Mouse (Mus musculus) stomach, embryonic 16.5 days (tissue): ENCODE results near the gene Ssbp4. TPM values are rescaled to one million over a fixed set of nuclear protein-coding genes. Genes with fewer than 3 reads are reported as not detected.

Source experiments
- ATAC-seq: fragments of 200-750 bp; cut with Nextera tagmentation; 2 replicates; pipeline ENCODE4 v1.8.0; 2017; ENCODE audit warnings: moderate number of reproducible peaks, moderate TSS enrichment; ENCODE audit not compliant: insufficient read depth, low FRiP score
- H3K27ac ChIP-seq: fragments of 300-500 bp; sonication (generic); 2 replicates; pipeline ENCODE4 v1.5.1; 2014; ENCODE audit warnings: low read length
- H3K27me3 ChIP-seq: fragments of 300-500 bp; sonication (generic); 2 replicates; pipeline ENCODE4 v1.6.1; 2014; ENCODE audit warnings: low read length, control low read depth, mixed read lengths; ENCODE audit not compliant: control insufficient read depth, insufficient read depth
- H3K36me3 ChIP-seq: fragments of 300-500 bp; sonication (generic); 2 replicates; pipeline ENCODE4 v1.6.1; 2014; ENCODE audit warnings: low read length; ENCODE audit not compliant: control insufficient read depth, insufficient read depth
- H3K4me1 ChIP-seq: fragments of 300-500 bp; sonication (generic); 2 replicates; pipeline ENCODE4 v1.6.1; 2014; ENCODE audit warnings: low read length, control low read depth, mixed read lengths; ENCODE audit not compliant: control insufficient read depth, insufficient read depth
- H3K4me2 ChIP-seq: fragments of 300-500 bp; sonication (generic); 2 replicates; pipeline ENCODE4 v1.6.1; 2014; ENCODE audit warnings: low read depth, low read length, mixed read lengths
- H3K4me3 ChIP-seq: fragments of 300-500 bp; sonication (generic); replicated peaks from 2 replicates; pipeline ENCODE4 v1.5.1; 2014; ENCODE audit warnings: mild to moderate bottlenecking, low read length
- H3K9ac ChIP-seq: fragments of 300-500 bp; sonication (generic); 2 replicates; pipeline ENCODE4 v1.6.1; 2014; ENCODE audit warnings: low read length
- H3K9me3 ChIP-seq: fragments of 300-500 bp; sonication (generic); replicated peaks from 2 replicates; pipeline ENCODE4 v1.6.1; 2016; ENCODE audit warnings: low read length, control low read depth; ENCODE audit not compliant: control insufficient read depth
- WGBS: fragments of 180-500 bp; shearing (Covaris S2); extraction: QIAGEN DNeasy Blood & Tissue Kit; methylation state at CpG from one replicate; pipeline ENCODE4 v1.1.7; 2014; 5-methylcytosine and 5-hydroxymethylcytosine counted together
- polyA plus RNA-seq: library from polyadenylated mRNA; unstranded; fragments of >200 nt; fragmentation: Nextera tagmentation; extraction: Ambion mirVana; gene quantifications from 2 replicates; pipeline ENCODE4 v1.2.1, GENCODE M21; 2015

Ssbp4 gene
- 65.2 and 68.3 TPM in 2 replicates for polyA plus RNA-seq

DNA sequence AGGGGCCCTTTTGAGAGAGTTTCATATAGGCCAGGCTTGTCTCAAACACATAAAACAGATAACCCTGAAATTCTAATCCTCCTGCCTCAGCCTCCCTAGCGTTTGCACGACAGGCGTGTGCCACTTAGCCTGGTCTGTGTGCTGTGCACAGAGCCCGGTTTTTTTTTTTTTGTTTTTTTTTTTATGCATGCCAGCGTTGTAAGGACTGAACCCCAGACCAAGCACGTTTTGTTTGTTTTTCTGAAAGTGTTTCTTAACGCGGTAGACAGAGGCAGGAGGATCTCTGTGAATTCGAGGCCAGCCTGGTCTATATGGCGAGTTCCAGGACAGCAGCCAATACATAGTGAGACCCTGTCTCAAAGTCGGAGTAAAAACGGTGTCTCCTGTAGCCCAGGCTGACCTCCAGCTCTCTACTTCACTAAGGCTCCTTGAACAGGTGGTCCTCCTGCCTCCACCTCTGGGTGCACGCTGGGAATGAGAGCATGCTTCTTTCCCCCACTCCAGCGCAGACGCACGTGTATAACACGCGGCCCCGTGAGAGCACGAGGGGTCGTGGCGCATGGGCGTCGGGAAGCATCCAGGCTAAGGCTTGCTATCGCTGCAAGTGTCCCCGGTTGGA lies at the start of gene Ssbp4:
Gene Ssbp4, minus strand, starts transcription at position 124 of the 619 bp plus-strand sequence.
- H3K9ac ChIP-seq: peak within 1 kb of the TSS; percentile 97
- H3K27ac ChIP-seq: peak within 1 kb of the TSS; percentile 98
- WGBS: 4% methylated on average over 26 of the region's 26 CpGs
- no peak for ATAC-seq
- peak within 1 kb of the TSS; percentile 98 for H3K4me2 ChIP-seq
- H3K4me3 ChIP-seq: peak within 1 kb of the TSS; percentile 85
- no peaks in the 10 kb centered on the region for H3K27me3 ChIP-seq
- H3K4me1 ChIP-seq: peaks cover 33% of the 10 kb centered on the region
- no peaks in the 10 kb centered on the region for H3K36me3 ChIP-seq
- no peaks in the 10 kb centered on the region for H3K9me3 ChIP-seq

DNA sequence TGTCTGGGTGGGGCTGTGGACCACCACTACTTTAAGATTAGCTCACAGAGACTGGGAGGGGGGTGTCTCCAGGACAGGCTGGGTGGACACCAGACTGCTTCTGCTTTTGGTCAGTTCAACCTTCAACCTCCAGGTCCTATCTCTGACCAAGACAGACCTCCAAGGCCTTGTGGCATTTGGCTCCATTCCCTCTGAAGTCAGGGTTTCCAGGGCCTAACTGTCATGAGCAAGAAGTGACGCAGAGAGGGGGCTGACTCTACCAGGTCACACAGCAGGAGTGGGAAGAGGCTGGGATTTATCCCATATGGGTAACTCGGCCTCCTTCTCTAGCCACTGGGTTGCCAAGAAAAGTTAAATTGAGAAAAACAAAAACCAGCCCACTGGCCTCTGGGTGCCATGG lies 49.1 kb upstream of the Ssbp4 start:
- H3K4me2 ChIP-seq: no peak overlapping the region; the same call in 1 of the 2 replicates
- ATAC-seq: no peak
- H3K4me1 ChIP-seq: peaks cover 25% of the 10 kb centered on the region
- no peaks in the 10 kb centered on the region for H3K27me3 ChIP-seq
- no peaks in the 10 kb centered on the region for H3K9me3 ChIP-seq
- no peak overlapping the region for H3K9ac ChIP-seq
- peak overlapping the region; percentile 89; the same call in 1 of the 2 replicates for H3K4me3 ChIP-seq
- H3K36me3 ChIP-seq: no peaks in the 10 kb centered on the region
- no peak overlapping the region for H3K27ac ChIP-seq
- WGBS: 87% methylated on average over 2 of the region's 2 CpGs

- WGBS: 92% methylated on average over 3 of the region's 3 CpGs
- Histone ChIP-seq H3K4me3 (no peak overlapping the region), H3K4me1 (peaks cover 25% of the 10 kb centered on the region), H3K27ac (no peak overlapping the region), H3K27me3 (no peaks in the 10 kb centered on the region), H3K9me3 (no peaks in the 10 kb centered on the region), H3K4me2 (no peak overlapping the region), H3K9ac (no peak overlapping the region), H3K36me3 (no peaks in the 10 kb centered on the region)
- ATAC-seq: no peak
Measured at GRCm38 (mm10) chr8:70657214-70657613, 48.5 kb upstream of the Ssbp4 start.

DNA sequence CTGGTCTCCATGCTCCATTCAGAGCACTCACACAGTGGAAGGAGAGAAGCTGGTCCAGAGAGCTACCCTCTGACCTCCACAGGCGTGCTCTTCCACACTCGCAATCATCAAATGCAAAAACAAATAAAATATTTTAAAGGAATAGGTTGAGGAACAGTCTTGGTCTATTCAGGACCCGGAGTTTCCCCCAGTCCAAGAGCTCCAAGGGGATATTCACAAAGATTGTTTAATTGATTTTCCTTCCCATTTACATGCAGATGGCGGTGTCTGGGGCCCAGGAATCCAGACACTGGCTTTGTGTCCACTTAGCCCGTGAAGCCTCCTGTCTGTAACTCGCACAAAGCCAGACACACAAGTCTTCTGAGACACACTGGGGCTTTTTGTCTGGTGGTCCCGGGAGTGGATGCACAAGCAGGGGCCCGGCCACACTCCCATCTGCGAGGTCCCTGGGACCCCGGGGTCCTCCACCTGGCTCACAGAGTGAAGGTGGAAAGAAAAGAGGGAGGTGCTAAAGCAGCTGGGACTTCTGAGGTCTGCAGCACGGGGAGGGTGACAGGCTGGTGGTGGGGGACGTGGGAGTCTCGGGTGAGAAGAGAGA lies 47.6 kb upstream of the Ssbp4 start:
- 0 out of 2 replicates have a peak overlapping the region, but pooled peaks have one; percentile 12 for H3K27ac ChIP-seq
- peaks cover 25% of the 10 kb centered on the region for H3K4me1 ChIP-seq
- no peak overlapping the region for H3K4me3 ChIP-seq
- ATAC-seq: no peak
- no peaks in the 10 kb centered on the region for H3K9me3 ChIP-seq
- peak overlapping the region; percentile 10; the same call in 1 of the 2 replicates for H3K9ac ChIP-seq
- H3K36me3 ChIP-seq: 0 out of 2 replicates have a peak, but pooled peaks cover 3% of the 10 kb centered on the region
- H3K27me3 ChIP-seq: no peaks in the 10 kb centered on the region
- H3K4me2 ChIP-seq: no peak overlapping the region
- 71% methylated on average over 13 of the region's 13 CpGs for WGBS

DNA sequence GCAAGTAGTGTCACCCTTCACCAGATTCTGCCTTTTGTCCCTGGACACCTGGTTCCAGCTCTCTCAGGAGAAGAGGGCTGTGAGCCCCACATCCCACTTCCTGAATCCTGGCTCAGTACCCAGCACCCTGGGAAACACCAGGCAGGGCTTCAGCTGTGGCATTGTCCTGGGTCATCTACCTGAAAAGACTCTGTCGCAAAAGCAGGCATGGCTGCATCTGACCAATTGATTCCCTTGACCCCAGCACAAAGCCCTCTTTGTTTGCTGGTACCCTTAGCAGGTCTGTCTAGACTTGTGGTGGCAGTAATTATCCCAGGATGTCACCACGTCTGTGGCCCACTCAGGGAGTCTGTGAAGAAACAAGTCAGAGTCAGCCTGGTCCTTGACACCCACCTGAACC lies 46.8 kb upstream of the Ssbp4 start:
- peaks cover 24% of the 10 kb centered on the region for H3K4me1 ChIP-seq
- no peak overlapping the region; the same call in 1 of the 2 replicates for H3K9ac ChIP-seq
- ATAC-seq: no peak
- 65% methylated on average over 2 of the region's 2 CpGs for WGBS
- H3K4me2 ChIP-seq: no peak overlapping the region
- 0 out of 2 replicates have a peak, but pooled peaks cover 6% of the 10 kb centered on the region for H3K36me3 ChIP-seq
- no peaks in the 10 kb centered on the region for H3K27me3 ChIP-seq
- H3K9me3 ChIP-seq: no peaks in the 10 kb centered on the region
- peak overlapping the region; percentile 11; the same call in 1 of the 2 replicates for H3K27ac ChIP-seq
- no peak overlapping the region for H3K4me3 ChIP-seq

GRCm38 (mm10) chr8:70654121-70654520 lies 45.4 kb upstream of the Ssbp4 start:
- H3K4me1 ChIP-seq: peaks cover 27% of the 10 kb centered on the region
- no peak overlapping the region for H3K27ac ChIP-seq
- H3K9me3 ChIP-seq: no peaks in the 10 kb centered on the region
- 73% methylated on average over 1 of the region's 1 CpGs for WGBS
- H3K27me3 ChIP-seq: no peaks in the 10 kb centered on the region
- no peak overlapping the region for H3K4me3 ChIP-seq
- no peak for ATAC-seq
- H3K4me2 ChIP-seq: no peak overlapping the region
- no peak overlapping the region for H3K9ac ChIP-seq
- 0 out of 2 replicates have a peak, but pooled peaks cover 8% of the 10 kb centered on the region for H3K36me3 ChIP-seq

GRCm38 (mm10) chr8:70653226-70653625 lies 44.6 kb upstream of the Ssbp4 start:
- Histone ChIP-seq H3K27me3 (no peaks in the 10 kb centered on the region), H3K36me3 (0 out of 2 replicates have a peak, but pooled peaks cover 8% of the 10 kb centered on the region), H3K4me2 (no peak overlapping the region), H3K9me3 (no peaks in the 10 kb centered on the region), H3K27ac (no peak overlapping the region), H3K9ac (no peak overlapping the region), H3K4me1 (peaks cover 26% of the 10 kb centered on the region), H3K4me3 (no peak overlapping the region)
- no peak for ATAC-seq
- 58% methylated on average over 2 of the region's 2 CpGs for WGBS

- 90% methylated on average over 17 of the region's 17 CpGs for WGBS
- H3K4me3 ChIP-seq: no peak overlapping the region
- peaks cover 27% of the 10 kb centered on the region for H3K4me1 ChIP-seq
- no peaks in the 10 kb centered on the region for H3K27me3 ChIP-seq
- no peaks in the 10 kb centered on the region for H3K9me3 ChIP-seq
- ATAC-seq: no peak
- no peak overlapping the region for H3K4me2 ChIP-seq
- H3K9ac ChIP-seq: no peak overlapping the region
- H3K27ac ChIP-seq: peak overlapping the region; percentile 73; the same call in 1 of the 2 replicates
- 0 out of 2 replicates have a peak, but pooled peaks cover 8% of the 10 kb centered on the region for H3K36me3 ChIP-seq
Measured at GRCm38 (mm10) chr8:70650351-70650750, 41.7 kb upstream of the Ssbp4 start.

- peak overlapping the region; percentile 73 for H3K27ac ChIP-seq
- peak; percentile 85 for ATAC-seq
- 46% methylated on average over 4 of the region's 4 CpGs for WGBS
- no peaks in the 10 kb centered on the region for H3K27me3 ChIP-seq
- H3K4me3 ChIP-seq: no peak overlapping the region
- peaks cover 27% of the 10 kb centered on the region for H3K4me1 ChIP-seq
- no peaks in the 10 kb centered on the region for H3K9me3 ChIP-seq
- 0 out of 2 replicates have a peak, but pooled peaks cover 8% of the 10 kb centered on the region for H3K36me3 ChIP-seq
- H3K4me2 ChIP-seq: no peak overlapping the region
- H3K9ac ChIP-seq: no peak overlapping the region
Measured at GRCm38 (mm10) chr8:70649324-70649723, 40.7 kb upstream of the Ssbp4 start.
